Mouse (Mus musculus): Measurements from ENCODE around the gene Ano6.
A peak's percentile ranks its signal among the peaks of the same experiment; 100 is the strongest.

The Ano6 gene

GRCm38 (mm10) chr15:95790529-95791071 is at the start of gene Ano6:
Gene Ano6, plus strand, starts transcription at chr15:95790843.
- peak; percentile 87 for DNase-seq (ENCODE audit: low spot score)

- DNase-seq (ENCODE audit: low spot score): no peak
These were observed 47.7 kb upstream of the Ano6 start for GRCm38 (mm10) chr15:95742955-95743354.

GRCm38 (mm10) chr15:95743856-95744255 is 46.8 kb upstream of the Ano6 start:
- no peak for DNase-seq (ENCODE audit: low spot score)

- DNase-seq (ENCODE audit: low spot score): no peak
These were observed 45.1 kb upstream of the Ano6 start for GRCm38 (mm10) chr15:95745346-95746106.

- DNase-seq (ENCODE audit: low spot score): no peak
These were observed 44.1 kb upstream of the Ano6 start for GRCm38 (mm10) chr15:95746513-95746912.

GRCm38 (mm10) chr15:95746955-95747931 is 43.4 kb upstream of the Ano6 start:
- DNase-seq (ENCODE audit: low spot score): no peak

- no peak for DNase-seq (ENCODE audit: low spot score)
These were observed 41.4 kb upstream of the Ano6 start for GRCm38 (mm10) chr15:95749216-95749615.

- no peak for DNase-seq (ENCODE audit: low spot score)
These were observed 40.6 kb upstream of the Ano6 start for GRCm38 (mm10) chr15:95750038-95750437.

GRCm38 (mm10) chr15:95751832-95752676 is 38.6 kb upstream of the Ano6 start:
- DNase-seq (ENCODE audit: low spot score): no peak

GRCm38 (mm10) chr15:95752677-95753019 is 38.0 kb upstream of the Ano6 start:
- DNase-seq (ENCODE audit: low spot score): no peak

GRCm38 (mm10) chr15:95753031-95753430 is 37.6 kb upstream of the Ano6 start:
- DNase-seq (ENCODE audit: low spot score): no peak

- DNase-seq (ENCODE audit: low spot score): peak; percentile 50
These were observed 33.5 kb upstream of the Ano6 start for GRCm38 (mm10) chr15:95757169-95757568.

GRCm38 (mm10) chr15:95758069-95758468 is 32.6 kb upstream of the Ano6 start:
- no peak for DNase-seq (ENCODE audit: low spot score)

- no peak for DNase-seq (ENCODE audit: low spot score)
These were observed 31.8 kb upstream of the Ano6 start for GRCm38 (mm10) chr15:95758696-95759434.

GRCm38 (mm10) chr15:95759857-95760256 is 30.8 kb upstream of the Ano6 start:
- DNase-seq (ENCODE audit: low spot score): no peak

- DNase-seq (ENCODE audit: low spot score): no peak
These were observed 29.2 kb upstream of the Ano6 start for GRCm38 (mm10) chr15:95761420-95761819.

GRCm38 (mm10) chr15:95762661-95763303 is 27.9 kb upstream of the Ano6 start:
- peak; percentile 81 for DNase-seq (ENCODE audit: low spot score)

GRCm38 (mm10) chr15:95763464-95763863 is 27.2 kb upstream of the Ano6 start:
- DNase-seq (ENCODE audit: low spot score): no peak

- no peak for DNase-seq (ENCODE audit: low spot score)
These were observed 25.4 kb upstream of the Ano6 start for GRCm38 (mm10) chr15:95765271-95765670.

GRCm38 (mm10) chr15:95765936-95766335 is 24.7 kb upstream of the Ano6 start:
- DNase-seq (ENCODE audit: low spot score): no peak

- DNase-seq (ENCODE audit: low spot score): no peak
These were observed 22.8 kb upstream of the Ano6 start for GRCm38 (mm10) chr15:95767825-95768224.

Data from ovary, postnatal 14 days (tissue).